Mouse (Mus musculus): ENCODE data around the gene Glrx5. TPM values are rescaled to one million over a fixed set of nuclear protein-coding genes. Genes with fewer than 3 reads are reported as not detected.

The Glrx5 gene
- polyA plus RNA-seq, 1 experiment from 2014 or later = 424 TPM

- 0 out of 2 replicates have a peak overlapping the region, but pooled peaks have one; percentile 4 for H3K4me2 ChIP-seq (ENCODE audit: low read depth, low read length)
- no peaks in the 10 kb centered on the region for H3K9me3 ChIP-seq (replicated peaks; ENCODE audit: control insufficient read depth, low read length)
- 26% methylated on average over 10 of the region's 10 CpGs for WGBS (ENCODE audit: insufficient replicate concordance)
- no peaks in the 10 kb centered on the region for H3K27me3 ChIP-seq (ENCODE audit: control insufficient read depth, insufficient read depth, low read depth, low read length)
- peak; percentile 30 for ATAC-seq (ENCODE audit: low read depth)
- H3K27ac ChIP-seq (ENCODE audit: low read length) = peak overlapping the region; percentile 5; the same call in 1 of the 2 replicates
- peaks cover 90% of the 10 kb centered on the region for H3K4me1 ChIP-seq (ENCODE audit: control insufficient read depth, low read depth, low read length)
- no peak overlapping the region for H3K4me3 ChIP-seq (ENCODE audit: low read depth, low read length)
- H3K36me3 ChIP-seq (ENCODE audit: control insufficient read depth, insufficient read depth) = no peaks in the 10 kb centered on the region
- H3K9ac ChIP-seq (ENCODE audit: low read depth, low read length) = no peak overlapping the region
These were observed 30.0 kb upstream of the Glrx5 start for GRCm38 (mm10) chr12:105002340-105003132.

- ATAC-seq (ENCODE audit: low read depth) = no peak
- H3K9me3 ChIP-seq (replicated peaks; ENCODE audit: control insufficient read depth, low read length) = no peaks in the 10 kb centered on the region
- no peaks in the 10 kb centered on the region for H3K27me3 ChIP-seq (ENCODE audit: control insufficient read depth, insufficient read depth, low read depth, low read length)
- no peaks in the 10 kb centered on the region for H3K36me3 ChIP-seq (ENCODE audit: control insufficient read depth, insufficient read depth)
- no peak overlapping the region for H3K9ac ChIP-seq (ENCODE audit: low read depth, low read length)
- H3K4me1 ChIP-seq (ENCODE audit: control insufficient read depth, low read depth, low read length) = peaks cover 90% of the 10 kb centered on the region
- no peak overlapping the region for H3K4me2 ChIP-seq (ENCODE audit: low read depth, low read length)
- H3K4me3 ChIP-seq (ENCODE audit: low read depth, low read length) = no peak overlapping the region
- no peak overlapping the region for H3K27ac ChIP-seq (ENCODE audit: low read length)
- 56% methylated on average over 9 of the region's 9 CpGs for WGBS (ENCODE audit: insufficient replicate concordance)
These were observed 29.3 kb upstream of the Glrx5 start for GRCm38 (mm10) chr12:105003158-105003557.

DNA sequence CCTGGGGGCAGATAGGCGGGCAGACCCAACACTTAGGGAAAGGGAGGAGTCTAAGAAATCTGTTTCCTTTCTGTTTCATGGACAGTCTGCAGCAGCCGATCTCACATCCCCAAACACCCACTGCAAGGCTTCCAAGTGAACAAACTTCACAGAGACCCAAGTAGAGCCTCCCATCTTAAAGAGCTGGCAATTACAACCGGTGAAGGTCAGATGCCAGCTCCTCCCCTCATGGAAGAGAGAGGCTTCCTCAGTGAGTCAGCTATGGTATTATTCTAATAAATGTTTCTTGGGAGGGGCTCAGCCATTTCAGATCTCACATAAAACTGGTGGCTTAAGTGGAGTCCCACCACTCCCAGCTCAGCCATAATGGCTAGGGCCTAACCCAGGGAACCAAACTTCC lies 28.8 kb upstream of the Glrx5 start:
- no peaks in the 10 kb centered on the region for H3K36me3 ChIP-seq (ENCODE audit: control insufficient read depth, insufficient read depth)
- ATAC-seq (ENCODE audit: low read depth) = no peak
- no peak overlapping the region for H3K27ac ChIP-seq (ENCODE audit: low read length)
- H3K9ac ChIP-seq (ENCODE audit: low read depth, low read length) = no peak overlapping the region
- 41% methylated on average over 3 of the region's 3 CpGs for whole genome bisulfite sequencing (ENCODE audit: insufficient replicate concordance)
- no peaks in the 10 kb centered on the region for H3K9me3 ChIP-seq (replicated peaks; ENCODE audit: control insufficient read depth, low read length)
- peaks cover 90% of the 10 kb centered on the region for H3K4me1 ChIP-seq (ENCODE audit: control insufficient read depth, low read depth, low read length)
- H3K27me3 ChIP-seq (ENCODE audit: control insufficient read depth, insufficient read depth, low read depth, low read length) = no peaks in the 10 kb centered on the region
- no peak overlapping the region for H3K4me2 ChIP-seq (ENCODE audit: low read depth, low read length)
- no peak overlapping the region for H3K4me3 ChIP-seq (ENCODE audit: low read depth, low read length)

- H3K27me3 ChIP-seq (ENCODE audit: control insufficient read depth, insufficient read depth, low read depth, low read length) = no peaks in the 10 kb centered on the region
- H3K4me3 ChIP-seq (ENCODE audit: low read depth, low read length) = no peak overlapping the region
- H3K36me3 ChIP-seq (ENCODE audit: control insufficient read depth, insufficient read depth) = no peaks in the 10 kb centered on the region
- peak overlapping the region; percentile 29 for H3K27ac ChIP-seq (ENCODE audit: low read length)
- no peak overlapping the region for H3K9ac ChIP-seq (ENCODE audit: low read depth, low read length)
- H3K4me2 ChIP-seq (ENCODE audit: low read depth, low read length) = no peak overlapping the region
- peaks cover 83% of the 10 kb centered on the region for H3K4me1 ChIP-seq (ENCODE audit: control insufficient read depth, low read depth, low read length)
- no peaks in the 10 kb centered on the region for H3K9me3 ChIP-seq (replicated peaks; ENCODE audit: control insufficient read depth, low read length)
- no peak for ATAC-seq (ENCODE audit: low read depth)
- WGBS (ENCODE audit: insufficient replicate concordance) = 60% methylated on average over 22 of the region's 22 CpGs
These were observed 27.4 kb upstream of the Glrx5 start for GRCm38 (mm10) chr12:105004956-105005714.

- Histone ChIP-seq H3K4me1 (ENCODE audit: control insufficient read depth, low read depth, low read length) (peaks cover 83% of the 10 kb centered on the region), H3K4me2 (ENCODE audit: low read depth, low read length) (no peak overlapping the region), H3K4me3 (ENCODE audit: low read depth, low read length) (no peak overlapping the region), H3K36me3 (ENCODE audit: control insufficient read depth, insufficient read depth) (no peaks in the 10 kb centered on the region), H3K9me3 (replicated peaks; ENCODE audit: control insufficient read depth, low read length) (no peaks in the 10 kb centered on the region), H3K27ac (ENCODE audit: low read length) (no peak overlapping the region), H3K9ac (ENCODE audit: low read depth, low read length) (no peak overlapping the region), H3K27me3 (ENCODE audit: control insufficient read depth, insufficient read depth, low read depth, low read length) (no peaks in the 10 kb centered on the region)
- 21% methylated on average over 2 of the region's 2 CpGs for whole genome bisulfite sequencing (ENCODE audit: insufficient replicate concordance)
- ATAC-seq (ENCODE audit: low read depth) = no peak
These were observed 26.8 kb upstream of the Glrx5 start for GRCm38 (mm10) chr12:105005715-105005972.

DNA sequence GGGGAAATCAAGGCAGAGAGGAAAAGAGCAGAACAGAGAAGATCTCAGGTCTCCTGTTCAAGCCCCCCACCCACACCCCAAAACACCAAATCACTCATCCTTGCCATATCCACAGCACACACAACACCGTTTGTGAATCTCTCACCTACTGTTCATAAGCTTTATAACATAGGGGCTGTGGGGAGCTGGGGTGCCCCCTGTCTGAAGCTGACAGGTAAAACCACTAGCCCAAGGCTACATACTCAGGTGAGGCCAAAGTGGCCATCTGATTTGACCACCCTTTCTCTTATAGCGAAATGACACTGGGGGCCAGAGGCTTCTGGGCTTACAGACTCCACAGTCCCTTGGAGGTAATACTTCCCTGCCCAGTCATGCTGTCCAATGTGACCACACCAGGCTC lies 24.3 kb upstream of the Glrx5 start:
- Histone ChIP-seq H3K27ac (ENCODE audit: low read length) (no peak overlapping the region; the same call in 1 of the 2 replicates), H3K4me3 (ENCODE audit: low read depth, low read length) (peak overlapping the region; percentile 89)
- ATAC-seq (ENCODE audit: low read depth) = no peak

DNA sequence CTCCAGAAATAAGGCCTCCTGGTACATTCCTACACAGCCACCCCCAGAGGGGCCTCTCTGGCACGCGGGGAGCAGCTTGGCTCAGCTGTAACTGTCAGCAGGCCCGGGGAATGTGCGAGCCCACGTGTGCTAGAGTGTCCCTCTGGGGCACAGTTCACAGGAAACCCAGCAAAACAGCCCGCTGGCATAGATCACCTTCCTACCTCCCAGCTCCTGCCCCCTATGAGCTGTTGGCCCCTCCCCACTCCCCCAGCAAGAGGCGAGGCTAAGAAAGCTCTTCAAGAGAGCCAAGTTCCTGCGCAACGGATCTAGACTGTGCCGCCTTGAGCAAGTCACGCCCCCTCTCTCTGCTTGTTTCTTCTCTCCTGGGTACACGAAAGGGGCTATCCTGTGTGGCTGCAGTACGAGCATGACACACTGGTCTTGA lies 23.7 kb upstream of the Glrx5 start:
- WGBS (ENCODE audit: insufficient replicate concordance) = 2% methylated on average over 13 of the region's 13 CpGs
- Histone ChIP-seq H3K36me3 (ENCODE audit: control insufficient read depth, insufficient read depth) (no peaks in the 10 kb centered on the region), H3K4me1 (ENCODE audit: control insufficient read depth, low read depth, low read length) (peaks cover 83% of the 10 kb centered on the region), H3K27ac (ENCODE audit: low read length) (peak overlapping the region; percentile 94), H3K9ac (ENCODE audit: low read depth, low read length) (peak overlapping the region; percentile 87), H3K4me2 (ENCODE audit: low read depth, low read length) (peak overlapping the region; percentile 89), H3K27me3 (ENCODE audit: control insufficient read depth, insufficient read depth, low read depth, low read length) (no peaks in the 10 kb centered on the region), H3K9me3 (replicated peaks; ENCODE audit: control insufficient read depth, low read length) (no peaks in the 10 kb centered on the region), H3K4me3 (ENCODE audit: low read depth, low read length) (peak overlapping the region; percentile 89)
- peak; percentile 12 for ATAC-seq (ENCODE audit: low read depth)

More for the DNA sequence above, 24.3 kb upstream of the Glrx5 start:
- Histone ChIP-seq H3K4me2 (ENCODE audit: low read depth, low read length) (peak overlapping the region; percentile 89), H3K9ac (ENCODE audit: low read depth, low read length) (peak overlapping the region; percentile 87), H3K9me3 (replicated peaks; ENCODE audit: control insufficient read depth, low read length) (no peaks in the 10 kb centered on the region), H3K36me3 (ENCODE audit: control insufficient read depth, insufficient read depth) (no peaks in the 10 kb centered on the region), H3K27me3 (ENCODE audit: control insufficient read depth, insufficient read depth, low read depth, low read length) (no peaks in the 10 kb centered on the region), H3K4me1 (ENCODE audit: control insufficient read depth, low read depth, low read length) (peaks cover 83% of the 10 kb centered on the region)
- 47% methylated on average over 2 of the region's 2 CpGs for WGBS (ENCODE audit: insufficient replicate concordance)

DNA sequence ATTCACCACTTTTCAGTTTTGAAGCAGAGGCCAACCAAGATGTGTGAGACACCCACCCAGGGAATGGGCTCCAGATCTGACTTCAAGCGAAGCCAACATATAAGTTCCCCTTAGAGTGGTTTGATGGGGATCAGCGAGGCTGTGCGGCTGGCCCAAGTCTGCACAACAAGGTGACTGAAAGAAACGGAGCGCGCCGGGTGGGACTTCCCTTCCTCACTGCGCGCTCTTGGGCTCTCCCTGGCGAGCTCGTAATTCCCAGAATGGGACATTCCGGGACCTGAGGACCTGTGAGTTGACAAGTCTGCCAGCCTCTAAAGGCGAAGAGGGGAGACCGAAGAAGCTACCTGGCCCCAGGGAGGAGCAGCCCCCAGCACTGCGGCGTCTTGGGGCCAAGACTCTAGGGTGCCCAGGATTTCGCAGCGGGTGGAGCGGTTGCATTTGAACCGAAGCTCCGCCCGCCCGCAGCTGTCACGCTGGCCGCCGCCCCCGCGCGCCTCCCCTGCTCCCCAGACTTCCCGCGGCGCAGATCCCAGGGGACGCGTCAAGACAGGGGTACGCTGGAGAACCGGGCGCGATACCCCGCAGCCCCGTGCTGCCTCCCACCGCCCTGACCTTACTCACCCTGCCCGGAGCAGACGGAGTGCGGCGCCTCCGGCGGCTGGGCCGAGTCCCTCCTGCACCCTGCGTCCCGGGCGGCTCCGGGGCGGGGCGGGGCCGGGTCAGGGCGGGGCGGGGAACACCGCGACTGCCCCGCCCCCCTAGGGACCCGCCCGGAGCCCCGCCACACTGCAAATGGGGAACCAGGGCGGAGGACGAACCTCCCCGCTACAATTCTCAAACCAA lies 22.9 kb upstream of the Glrx5 start, which contains the start of gene Syne3:
Gene Syne3, minus strand, starts transcription at position 440 of the 843 bp plus-strand sequence.
- peaks cover 78% of the 10 kb centered on the region for H3K4me1 ChIP-seq (ENCODE audit: control insufficient read depth, low read depth, low read length)
- H3K9me3 ChIP-seq (replicated peaks; ENCODE audit: control insufficient read depth, low read length) = no peaks in the 10 kb centered on the region
- no peaks in the 10 kb centered on the region for H3K27me3 ChIP-seq (ENCODE audit: control insufficient read depth, insufficient read depth, low read depth, low read length)
- H3K4me3 ChIP-seq (ENCODE audit: low read depth, low read length) = peak within 1 kb of the TSS; percentile 89
- ATAC-seq (ENCODE audit: low read depth) = peak; percentile 92
- no peaks in the 10 kb centered on the region for H3K36me3 ChIP-seq (ENCODE audit: control insufficient read depth, insufficient read depth)
- H3K27ac ChIP-seq (ENCODE audit: low read length) = peak within 1 kb of the TSS; percentile 94
- peak within 1 kb of the TSS; percentile 87 for H3K9ac ChIP-seq (ENCODE audit: low read depth, low read length)
- 0% methylated on average over 65 of the region's 66 CpGs for WGBS (ENCODE audit: insufficient replicate concordance)
- peak within 1 kb of the TSS; percentile 89 for H3K4me2 ChIP-seq (ENCODE audit: low read depth, low read length)
